Mouse (Mus musculus) embryonic facial prominence, embryonic 10.5 days (tissue): ENCODE results near the gene Rnf169. TPM values are rescaled to one million over a fixed set of nuclear protein-coding genes. Genes with fewer than 3 reads are reported as not detected.

Experiments
- DNase-seq: peaks from one replicate; pipeline ENCODE4 v3.0.0-alpha.2; 2017; ENCODE audit warnings: low spot score
- H3K27ac ChIP-seq: fragments of 300-500 bp; sonication (generic); replicated peaks from 2 replicates; pipeline ENCODE4 v1.5.1; 2016; ENCODE audit warnings: mild to moderate bottlenecking
- H3K27me3 ChIP-seq: fragments of 300-500 bp; sonication (generic); replicated peaks from 2 replicates; pipeline ENCODE4 v1.6.1; 2016; ENCODE audit warnings: low read depth, mild to moderate bottlenecking; ENCODE audit not compliant: poor library complexity, severe bottlenecking
- H3K36me3 ChIP-seq: fragments of 300-500 bp; sonication (generic); replicated peaks from 2 replicates; pipeline ENCODE4 v1.6.1; 2016; ENCODE audit warnings: mild to moderate bottlenecking, moderate library complexity
- H3K4me1 ChIP-seq: fragments of 300-500 bp; sonication (generic); 2 replicates; pipeline ENCODE4 v1.6.1; 2016
- H3K4me3 ChIP-seq: fragments of 300-500 bp; sonication (generic); 2 replicates; pipeline ENCODE4 v1.5.1; 2016; ENCODE audit warnings: mild to moderate bottlenecking, moderate library complexity
- H3K9me3 ChIP-seq: fragments of 300-500 bp; sonication (generic); 2 replicates; pipeline ENCODE4 v1.6.1; 2016; ENCODE audit warnings: mild to moderate bottlenecking
- WGBS: fragments of 180-500 bp; shearing (Covaris S2); methylation state at CpG from one replicate; pipeline ENCODE4 v1.1.7; 2016; 5-methylcytosine and 5-hydroxymethylcytosine counted together
- polyA plus RNA-seq: library from polyadenylated mRNA; unstranded; fragments of >200 nt; fragmentation: Nextera tagmentation; extraction: Ambion mirVana; gene quantifications from 2 replicates; pipeline ENCODE4 v1.2.1, GENCODE M21; 2016

Rnf169 gene
- polyA plus RNA-seq: 5.4 and 5.7 TPM in 2 replicates

GRCm38 (mm10) chr7:99980132-99980591 lies at the start of gene Rnf169:
Gene Rnf169 (minus strand): TSS chr7:99980448.
- peak within 1 kb of the TSS; percentile 99 for H3K27ac ChIP-seq
- H3K4me1 ChIP-seq: peaks cover 24% of the 10 kb centered on the region
- under 1% methylated on average over 55 of the region's 55 CpGs for WGBS
- H3K9me3 ChIP-seq: no peaks in the 10 kb centered on the region
- peak; percentile 94 for DNase-seq
- no peaks in the 10 kb centered on the region for H3K27me3 ChIP-seq
- H3K36me3 ChIP-seq: peaks cover 12% of the 10 kb centered on the region
- H3K4me3 ChIP-seq: peak within 1 kb of the TSS; percentile 91

GRCm38 (mm10) chr7:100029307-100029706 lies 49.1 kb upstream of the Rnf169 start:
- Histone ChIP-seq H3K4me3 (no peak overlapping the region), H3K9me3 (no peaks in the 10 kb centered on the region), H3K27me3 (peaks cover 7% of the 10 kb centered on the region; the same call in 1 of the 2 replicates), H3K27ac (no peak overlapping the region), H3K36me3 (no peaks in the 10 kb centered on the region), H3K4me1 (no peaks in the 10 kb centered on the region)
- 40% methylated on average over 3 of the region's 3 CpGs for WGBS
- peak; percentile 60 for DNase-seq

- no peak overlapping the region for H3K27ac ChIP-seq
- no peaks in the 10 kb centered on the region for H3K36me3 ChIP-seq
- H3K27me3 ChIP-seq: 0 out of 2 replicates have a peak, but pooled peaks cover 3% of the 10 kb centered on the region
- no peaks in the 10 kb centered on the region for H3K4me1 ChIP-seq
- no peak for DNase-seq
- 71% methylated on average over 5 of the region's 5 CpGs for WGBS
- H3K4me3 ChIP-seq: no peak overlapping the region
- no peaks in the 10 kb centered on the region for H3K9me3 ChIP-seq
Observed at GRCm38 (mm10) chr7:100027353-100027752, 47.1 kb upstream of the Rnf169 start.

- H3K27ac ChIP-seq: no peak overlapping the region
Observed at GRCm38 (mm10) chr7:100017056-100017455, 36.8 kb upstream of the Rnf169 start.

GRCm38 (mm10) chr7:100014123-100014600 lies 33.9 kb upstream of the Rnf169 start:
- Histone ChIP-seq H3K4me1 (peaks cover 42% of the 10 kb centered on the region), H3K36me3 (no peaks in the 10 kb centered on the region), H3K9me3 (no peaks in the 10 kb centered on the region), H3K4me3 (no peak overlapping the region), H3K27me3 (peaks cover 22% of the 10 kb centered on the region), H3K27ac (no peak overlapping the region)
- no peak for DNase-seq
- WGBS: 58% methylated on average over 8 of the region's 8 CpGs

More at GRCm38 (mm10) chr7:100017056-100017455, 36.8 kb upstream of the Rnf169 start:
- Histone ChIP-seq H3K36me3 (no peaks in the 10 kb centered on the region), H3K9me3 (no peaks in the 10 kb centered on the region), H3K4me1 (peaks cover 16% of the 10 kb centered on the region), H3K4me3 (no peak overlapping the region), H3K27me3 (peaks cover 10% of the 10 kb centered on the region; the same call in 1 of the 2 replicates)
- no peak for DNase-seq
- 86% methylated on average over 8 of the region's 8 CpGs for WGBS

GRCm38 (mm10) chr7:100012515-100012914 lies 32.3 kb upstream of the Rnf169 start:
- Histone ChIP-seq H3K9me3 (no peaks in the 10 kb centered on the region), H3K4me3 (no peak overlapping the region), H3K27me3 (peaks cover 39% of the 10 kb centered on the region), H3K4me1 (peaks cover 42% of the 10 kb centered on the region), H3K36me3 (no peaks in the 10 kb centered on the region), H3K27ac (no peak overlapping the region)
- no peak for DNase-seq
- 18% methylated on average over 6 of the region's 6 CpGs for WGBS

GRCm38 (mm10) chr7:100012085-100012484 lies 31.8 kb upstream of the Rnf169 start:
- peaks cover 42% of the 10 kb centered on the region for H3K4me1 ChIP-seq
- H3K27ac ChIP-seq: no peak overlapping the region
- H3K36me3 ChIP-seq: no peaks in the 10 kb centered on the region
- WGBS: 51% methylated on average over 8 of the region's 8 CpGs
- peaks cover 43% of the 10 kb centered on the region for H3K27me3 ChIP-seq
- no peaks in the 10 kb centered on the region for H3K9me3 ChIP-seq
- H3K4me3 ChIP-seq: no peak overlapping the region
- DNase-seq: no peak

GRCm38 (mm10) chr7:100010711-100011110 lies 30.5 kb upstream of the Rnf169 start:
- DNase-seq: no peak
- WGBS: 30% methylated on average over 5 of the region's 5 CpGs
- peaks cover 51% of the 10 kb centered on the region for H3K4me1 ChIP-seq
- H3K4me3 ChIP-seq: no peak overlapping the region
- no peak overlapping the region for H3K27ac ChIP-seq
- H3K36me3 ChIP-seq: no peaks in the 10 kb centered on the region
- peaks cover 51% of the 10 kb centered on the region for H3K27me3 ChIP-seq
- no peaks in the 10 kb centered on the region for H3K9me3 ChIP-seq

- Histone ChIP-seq H3K4me3 (no peak overlapping the region), H3K27me3 (peaks cover 62% of the 10 kb centered on the region), H3K4me1 (peaks cover 58% of the 10 kb centered on the region), H3K9me3 (no peaks in the 10 kb centered on the region), H3K27ac (no peak overlapping the region), H3K36me3 (no peaks in the 10 kb centered on the region)
- peak; percentile 85 for DNase-seq
- 12% methylated on average over 11 of the region's 11 CpGs for WGBS
Observed at GRCm38 (mm10) chr7:100009640-100010039, 29.4 kb upstream of the Rnf169 start.

GRCm38 (mm10) chr7:100008765-100009164 lies 28.5 kb upstream of the Rnf169 start:
- 88% methylated on average over 4 of the region's 4 CpGs for WGBS
- no peak for DNase-seq
- no peak overlapping the region for H3K4me3 ChIP-seq
- no peaks in the 10 kb centered on the region for H3K36me3 ChIP-seq
- H3K9me3 ChIP-seq: no peaks in the 10 kb centered on the region
- peaks cover 66% of the 10 kb centered on the region for H3K27me3 ChIP-seq
- H3K27ac ChIP-seq: no peak overlapping the region
- H3K4me1 ChIP-seq: peaks cover 51% of the 10 kb centered on the region

GRCm38 (mm10) chr7:100006411-100006810 lies 26.2 kb upstream of the Rnf169 start:
- Histone ChIP-seq H3K4me3 (peak overlapping the region; percentile 68), H3K27ac (peak overlapping the region; percentile 65; the same call in 1 of the 2 replicates), H3K27me3 (peaks cover 75% of the 10 kb centered on the region), H3K4me1 (peaks cover 35% of the 10 kb centered on the region), H3K36me3 (no peaks in the 10 kb centered on the region), H3K9me3 (no peaks in the 10 kb centered on the region)
- WGBS: 5% methylated on average over 11 of the region's 11 CpGs
- peak; percentile 24 for DNase-seq

- Histone ChIP-seq H3K4me1 (peaks cover 29% of the 10 kb centered on the region), H3K4me3 (peak within 1 kb of the TSS; percentile 68), H3K27ac (peak within 1 kb of the TSS; percentile 65; the same call in 1 of the 2 replicates), H3K27me3 (peaks cover 78% of the 10 kb centered on the region), H3K36me3 (no peaks in the 10 kb centered on the region), H3K9me3 (no peaks in the 10 kb centered on the region)
- DNase-seq: peak; percentile 76
- WGBS: under 1% methylated on average over 44 of the region's 44 CpGs
Observed at GRCm38 (mm10) chr7:100005790-100006189, 25.5 kb upstream of the Rnf169 start, which contains the start of gene Chrdl2. Gene Chrdl2 (plus strand): TSS chr7:100006172.

- Histone ChIP-seq H3K4me1 (peaks cover 16% of the 10 kb centered on the region), H3K4me3 (no peak overlapping the region), H3K27ac (no peak overlapping the region), H3K9me3 (no peaks in the 10 kb centered on the region), H3K27me3 (peaks cover 62% of the 10 kb centered on the region), H3K36me3 (no peaks in the 10 kb centered on the region)
- no peak for DNase-seq
- WGBS: 55% methylated on average over 9 of the region's 9 CpGs
Observed at GRCm38 (mm10) chr7:100003781-100004180, 23.5 kb upstream of the Rnf169 start.
